Mouse (Mus musculus) MEL (cell line): ENCODE data around the gene Rcc1. TPM values are rescaled to one million over a fixed set of nuclear protein-coding genes. Genes with fewer than 3 reads are reported as not detected.

Experiments used
- DNase-seq: peaks from one replicate; pipeline ENCODE4 v3.0.0; 2011; ENCODE audit warnings: low read depth, low spot score
- H3K27ac ChIP-seq: 2 replicates; pipeline ENCODE4 v1.5.1; 2012; ENCODE audit warnings: low read depth, mild to moderate bottlenecking, control low read depth, low read length, moderate library complexity; ENCODE audit not compliant: control insufficient read depth
- H3K27me3 ChIP-seq, 2 experiments: fragments of 150-350 bp in 1 of 2; sonication (generic) in 1 of 2; 2 replicates each; pipeline ENCODE4 v1.6.1; 2012; ENCODE audit warnings: low read length in 2 of 2, mild to moderate bottlenecking in 2 of 2, improper control_type of control experiment in 1 of 2, moderate library complexity in 1 of 2; ENCODE audit not compliant: insufficient read depth in 2 of 2, control insufficient read depth in 1 of 2
- H3K36me3 ChIP-seq, 2 experiments: 2 replicates each; pipeline ENCODE4 v1.6.1; 2012 to 2014; ENCODE audit warnings: low read length in 2 of 2, improper control_type of control experiment in 1 of 2, inconsistent platforms in 1 of 2, mild to moderate bottlenecking in 1 of 2; ENCODE audit not compliant: insufficient read depth in 2 of 2, control insufficient read depth in 1 of 2
- H3K4me1 ChIP-seq, 2 experiments: fragments of 150-350 bp in 1 of 2; sonication (generic) in 1 of 2; 2 replicates each; pipeline ENCODE4 v1.6.1; 2012; ENCODE audit warnings: low read length in 2 of 2, improper control_type of control experiment in 1 of 2, mild to moderate bottlenecking in 1 of 2; ENCODE audit not compliant: insufficient read depth in 2 of 2, control insufficient read depth in 1 of 2
- H3K4me3 ChIP-seq, 2 experiments: fragments of 150-350 bp in 1 of 2; sonication (generic) in 1 of 2; 2 replicates each; pipeline ENCODE4 v1.5.1; 2012; ENCODE audit warnings: low read depth in 2 of 2, low read length in 2 of 2, mild to moderate bottlenecking in 2 of 2, moderate library complexity in 2 of 2, control low read depth in 1 of 2, improper control_type of control experiment in 1 of 2; ENCODE audit not compliant: control insufficient read depth in 1 of 2, insufficient read depth in 1 of 2
- H3K79me2 ChIP-seq: 2 replicates; pipeline ENCODE4 v1.6.1; 2012; ENCODE audit warnings: mild to moderate bottlenecking, low read length, moderate library complexity; ENCODE audit not compliant: control insufficient read depth, poor library complexity, insufficient read depth
- H3K9ac ChIP-seq: 2 replicates; pipeline ENCODE4 v1.6.1; 2012; ENCODE audit warnings: low read depth, mild to moderate bottlenecking, control low read depth, low read length, moderate library complexity; ENCODE audit not compliant: control insufficient read depth, poor library complexity, severe bottlenecking
- H3K9me3 ChIP-seq: fragments of 150-350 bp; sonication (generic); replicated peaks from 2 replicates; pipeline ENCODE4 v1.6.1; 2012; ENCODE audit warnings: mild to moderate bottlenecking, low read length, improper control_type of control experiment, moderate library complexity; ENCODE audit not compliant: insufficient read depth
- BHLHE40 ChIP-seq: IDR thresholded peaks from 2 replicates; pipeline ENCODE4 v1.6.1; 2012; ENCODE audit warnings: low read depth, mild to moderate bottlenecking, inconsistent platforms, low read length, improper control_type of control experiment, borderline replicate concordance
- E2F4 ChIP-seq: IDR thresholded peaks from 2 replicates; pipeline ENCODE4 v1.6.1; 2011; ENCODE audit warnings: low read depth, low read length, improper control_type of control experiment, borderline replicate concordance
- ELF1 ChIP-seq: IDR thresholded peaks from 2 replicates; pipeline ENCODE4 v1.6.1; 2014; ENCODE audit warnings: low read depth, mild to moderate bottlenecking, inconsistent platforms, low read length, improper control_type of control experiment, moderate library complexity
- EP300 ChIP-seq, 2 experiments: IDR thresholded peaks; 2 replicates each; pipeline ENCODE4 v1.6.1; 2011; ENCODE audit warnings: improper control_type of control experiment in 2 of 2, low read length in 2 of 2, low read depth in 1 of 2, mild to moderate bottlenecking in 1 of 2
- ETS1 ChIP-seq: IDR thresholded peaks from 2 replicates; pipeline ENCODE4 v1.6.1; 2012; ENCODE audit warnings: low read depth, mild to moderate bottlenecking, inconsistent platforms, low read length, improper control_type of control experiment, moderate library complexity
- GATA1 ChIP-seq: IDR thresholded peaks from 2 replicates; pipeline ENCODE4 v1.6.1; 2011; ENCODE audit warnings: low read depth, low read length, improper control_type of control experiment
- HCFC1 ChIP-seq: IDR thresholded peaks from 2 replicates; pipeline ENCODE4 v1.6.1; 2012; ENCODE audit warnings: low read depth, mild to moderate bottlenecking, inconsistent platforms, low read length, improper control_type of control experiment, moderate library complexity
- KAT2A ChIP-seq: conservative IDR thresholded peaks from 2 replicates; pipeline ENCODE4 v1.6.1; 2012; ENCODE audit warnings: low read depth, low read length, improper control_type of control experiment, inconsistent platforms
- MAFK ChIP-seq: IDR thresholded peaks from 2 replicates; pipeline ENCODE4 v1.6.1; 2011; ENCODE audit warnings: low read depth, mild to moderate bottlenecking, low read length, improper control_type of control experiment, borderline replicate concordance
- MAX ChIP-seq: IDR thresholded peaks from 2 replicates; pipeline ENCODE4 v1.6.1; 2011; ENCODE audit warnings: low read length, improper control_type of control experiment
- MAZ ChIP-seq: IDR thresholded peaks from 2 replicates; pipeline ENCODE4 v1.6.1; 2012; ENCODE audit warnings: low read depth, mild to moderate bottlenecking, inconsistent platforms, low read length, improper control_type of control experiment
- MEF2A ChIP-seq: IDR thresholded peaks from 2 replicates; pipeline ENCODE4 v1.6.1; 2014; ENCODE audit warnings: low read depth, mild to moderate bottlenecking, inconsistent platforms, low read length, improper control_type of control experiment; ENCODE audit not compliant: poor library complexity, insufficient replicate concordance, severe bottlenecking; ENCODE audit errors: extremely low read depth
- MXI1 ChIP-seq: IDR thresholded peaks from 2 replicates; pipeline ENCODE4 v1.6.1; 2011; ENCODE audit warnings: mild to moderate bottlenecking, low read depth, low read length, improper control_type of control experiment
- MYB ChIP-seq: IDR thresholded peaks from 2 replicates; pipeline ENCODE4 v1.6.1; 2011; ENCODE audit warnings: mild to moderate bottlenecking, low read depth, low read length, improper control_type of control experiment
- NELFE ChIP-seq: IDR thresholded peaks from 2 replicates; pipeline ENCODE4 v1.6.1; 2011; ENCODE audit warnings: low read depth, low read length, improper control_type of control experiment
- POLR2A ChIP-seq, 2 experiments: IDR thresholded peaks; 2 replicates each; pipeline ENCODE4 v1.6.1; 2011 to 2012; ENCODE audit warnings: low read length in 2 of 2, mild to moderate bottlenecking in 2 of 2, control low read depth in 1 of 2, improper control_type of control experiment in 1 of 2, low read depth in 1 of 2, moderate library complexity in 1 of 2; ENCODE audit not compliant: control insufficient read depth in 1 of 2, insufficient read depth in 1 of 2, poor library complexity in 1 of 2
- POLR2AphosphoS5 ChIP-seq: IDR thresholded peaks from 2 replicates; pipeline ENCODE4 v1.6.1; 2012; ENCODE audit warnings: low read depth, borderline replicate concordance, mild to moderate bottlenecking, inconsistent platforms, low read length, moderate library complexity, mixed read lengths
- RAD21 ChIP-seq: IDR thresholded peaks from 2 replicates; pipeline ENCODE4 v1.6.1; 2011; ENCODE audit warnings: mild to moderate bottlenecking, low read depth, low read length, improper control_type of control experiment
- RCOR1 ChIP-seq: IDR thresholded peaks from 2 replicates; pipeline ENCODE4 v1.6.1; 2012; ENCODE audit warnings: low read depth, mild to moderate bottlenecking, inconsistent platforms, low read length, improper control_type of control experiment
- SIN3A ChIP-seq: IDR thresholded peaks from 2 replicates; pipeline ENCODE4 v1.6.1; 2012; ENCODE audit warnings: low read length, improper control_type of control experiment, inconsistent platforms
- SMC3 ChIP-seq: IDR thresholded peaks from 2 replicates; pipeline ENCODE4 v1.6.1; 2011; ENCODE audit warnings: low read depth, low read length, improper control_type of control experiment
- TAL1 ChIP-seq: IDR thresholded peaks from 2 replicates; pipeline ENCODE4 v1.6.1; 2012; ENCODE audit warnings: mild to moderate bottlenecking, inconsistent platforms, low read length, moderate library complexity, mixed read lengths
- ZMIZ1 ChIP-seq: IDR thresholded peaks from 2 replicates; pipeline ENCODE4 v1.6.1; 2012; ENCODE audit warnings: low read depth, mild to moderate bottlenecking, inconsistent platforms, low read length, improper control_type of control experiment, moderate library complexity
- ZNF384 ChIP-seq: IDR thresholded peaks from 2 replicates; pipeline ENCODE4 v1.6.1; 2012; ENCODE audit warnings: low read depth, mild to moderate bottlenecking, inconsistent platforms, low read length, improper control_type of control experiment
- polyA plus RNA-seq, 2 experiments: library from polyadenylated mRNA; stranded (reverse) in 1 of 2; unstranded in 1 of 2; fragments of >175 nt in 1 of 2; fragments of >200 nt in 1 of 2; gene quantifications; 2 replicates each; pipeline versions ENCODE4 v1.2.1 to v1.2.4; 2012; ENCODE audit warnings: low replicate concordance in 2 of 2, low read depth in 1 of 2; ENCODE audit not compliant: insufficient read length in 2 of 2, insufficient read depth in 1 of 2, missing spikeins in 1 of 2
- total RNA-seq: library from RNA; depleted of rRNA; stranded (reverse); fragments of 300-350 nt; gene quantifications from 2 replicates; pipeline ENCODE4 v1.2.3, GENCODE M21; 2012

The Rcc1 gene
- total and polyA plus RNA-seq, 3 experiments, result 83.6 to 186 (median 147) TPM

DNA sequence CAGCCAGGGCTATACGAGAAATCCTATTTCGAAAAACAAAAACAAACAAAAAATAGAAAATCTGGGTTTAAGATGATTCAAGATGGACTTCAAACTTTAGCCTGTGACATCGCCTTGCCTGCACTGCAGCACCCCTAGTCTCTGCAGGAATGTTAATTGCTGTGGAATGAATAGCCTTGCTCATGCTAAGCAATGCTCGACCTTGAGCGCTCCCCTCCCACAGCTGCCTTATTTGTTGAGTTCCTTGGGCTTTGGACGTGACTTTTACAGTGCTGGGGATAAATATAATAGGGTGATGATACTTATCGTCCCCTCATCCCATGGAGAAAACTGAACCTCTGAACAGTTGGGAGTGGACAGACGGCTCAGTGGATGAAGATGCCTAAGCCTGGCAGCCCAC, 37.7 kb downstream of the Rcc1 start:
- H3K27ac ChIP-seq, result no peak overlapping the region
- H3K9me3 ChIP-seq, result no peaks in the 10 kb centered on the region
- H3K4me1 ChIP-seq, result 0 out of 4 replicates have a peak, but pooled peaks cover 0 to under 1% of the 10 kb centered on the region in 2 experiments
- no peak overlapping the region for H3K4me3 ChIP-seq
- no peak for TF ChIP-seq MAZ
- no peak for TF ChIP-seq RAD21
- TF ChIP-seq SIN3A, result no peak
- TF ChIP-seq ZMIZ1, result no peak
- no peak for TF ChIP-seq E2F4
- TF ChIP-seq SMC3, result no peak
- no peak for TF ChIP-seq POLR2A (IDR thresholded peaks at IDR 0.05; ENCODE audit: control insufficient read depth in 1 of 2, insufficient read depth in 1 of 2, low read depth in 1 of 2, low read length in 2 of 2, poor library complexity in 1 of 2)
- no peak for TF ChIP-seq GATA1
- TF ChIP-seq HCFC1, result no peak
- no peak for TF ChIP-seq NELFE
- TF ChIP-seq POLR2AphosphoS5, result no peak
- TF ChIP-seq ELF1, result no peak
- no peak for TF ChIP-seq MXI1
- no peak for TF ChIP-seq BHLHE40
- no peak for TF ChIP-seq KAT2A
- no peak for TF ChIP-seq MYB
- TF ChIP-seq MAFK, result no peak
- no peak for TF ChIP-seq MEF2A
- TF ChIP-seq RCOR1, result no peak
- no peak for TF ChIP-seq EP300 (IDR thresholded peaks at IDR 0.05; ENCODE audit: low read depth in 1 of 2, low read length in 2 of 2)
- no peaks in the 10 kb centered on the region for H3K27me3 ChIP-seq
- H3K79me2 ChIP-seq, result no peaks in the 10 kb centered on the region; the same call in 1 of the 2 replicates
- peaks cover 3 to 6% of the 10 kb centered on the region in 2 experiments for H3K36me3 ChIP-seq
- no peak for DNase-seq
- no peak overlapping the region for H3K9ac ChIP-seq

DNA sequence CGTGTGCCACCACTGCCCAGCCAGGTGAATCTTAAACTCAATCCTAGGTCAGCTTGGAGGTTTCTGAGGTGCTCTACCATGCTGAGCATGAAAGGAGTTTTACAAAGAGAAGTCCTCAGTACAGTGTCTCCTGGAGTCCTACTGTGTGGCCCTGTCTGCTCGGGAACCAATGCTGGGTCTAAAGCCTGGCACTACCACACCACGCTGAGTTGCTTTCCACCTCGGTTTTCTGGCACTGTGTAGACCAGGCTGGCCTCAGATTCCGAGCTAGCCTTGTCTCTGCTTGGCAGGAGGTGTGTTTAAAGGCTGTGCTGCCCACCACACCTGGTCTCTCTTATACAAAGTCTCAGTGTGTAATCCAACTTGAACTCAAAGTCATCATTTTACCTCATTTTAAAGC, 40.8 kb downstream of the Rcc1 start:
- no peaks in the 10 kb centered on the region for H3K27me3 ChIP-seq
- no peak overlapping the region for H3K27ac ChIP-seq
- DNase-seq, result peak; percentile 53
- peaks cover 18% of the 10 kb centered on the region for H3K79me2 ChIP-seq
- H3K4me3 ChIP-seq, result no peak overlapping the region
- no peaks in the 10 kb centered on the region for H3K9me3 ChIP-seq
- 0 out of 4 replicates have a peak, but pooled peaks cover 0 to 3% of the 10 kb centered on the region in 2 experiments for H3K4me1 ChIP-seq
- TF ChIP-seq EP300 (IDR thresholded peaks at IDR 0.05; ENCODE audit: low read depth in 1 of 2, low read length in 2 of 2) (no peak), HCFC1 (no peak), TAL1 (no peak), MXI1 (no peak), POLR2AphosphoS5 (no peak), SMC3 (no peak), ZNF384 (no peak), ZMIZ1 (no peak), MAX (no peak), BHLHE40 (no peak), ETS1 (no peak)
- TF ChIP-seq, all 39 proteins: peak for 0
- Histone ChIP-seq H3K36me3 (peaks cover 10 to 14% of the 10 kb centered on the region in 2 experiments), H3K9ac (no peak overlapping the region)
